Mouse (Mus musculus) erythroblast, embryonic 14.5 days (primary cell): ENCODE measurements around the gene Nt5c1a.

ENCODE experiments used
- GATA1 ChIP-seq: IDR thresholded peaks from 2 replicates; pipeline ENCODE4 v1.6.1; 2012; ENCODE audit warnings: low read length, inconsistent platforms, mixed read lengths
- TAL1 ChIP-seq: IDR thresholded peaks from 3 replicates; pipeline ENCODE4 v1.6.1; 2012; ENCODE audit warnings: low read length, inconsistent platforms, mixed read lengths

GRCm38 (mm10) chr4:123164157-123164556 is 37.1 kb upstream of the Nt5c1a start:
- TF ChIP-seq GATA1 (no peak), TAL1 (no peak)
